Mouse (Mus musculus): Measurements from ENCODE around the gene Cds2. TPM values are rescaled to one million over a fixed set of nuclear protein-coding genes. Genes with fewer than 3 reads are reported as not detected.
A peak's percentile ranks its signal among the peaks of the same experiment; 100 is the strongest.
"Not testable (repeated sequence)": the region's sequence is repeated elsewhere in the genome, so short reads cannot be mapped to it uniquely, and the experiment has no call there.

Cds2 gene
- total RNA-seq, 2 experiments from 2014 or later: 81.6 to 88.8 TPM

- no peak for DNase-seq
Measured at GRCm38 (mm10) chr2:132265196-132265595, 2.2 kb downstream of the Cds2 start.

DNA sequence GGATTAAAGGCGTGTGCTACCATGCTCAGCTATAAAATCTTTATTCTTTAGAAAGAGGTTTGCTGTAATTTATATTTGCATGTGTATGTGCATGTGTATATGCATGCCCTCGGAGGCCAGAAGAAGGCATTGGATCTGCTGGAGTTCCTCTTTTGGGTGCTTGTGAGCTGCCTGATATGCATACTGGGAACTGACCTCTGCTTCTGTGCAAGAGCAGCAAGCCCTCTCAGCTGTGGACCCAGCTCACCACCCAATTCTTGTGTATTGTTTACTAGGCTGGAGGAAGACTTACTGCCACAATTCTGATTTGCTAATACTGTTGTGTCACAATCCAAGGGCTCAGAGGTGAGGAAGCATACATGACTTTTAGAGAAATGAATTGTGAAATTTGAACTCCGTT is 3.1 kb downstream of the Cds2 start:
- no peak for DNase-seq

GRCm38 (mm10) chr2:132269217-132269616 is 6.3 kb downstream of the Cds2 start:
- DNase-seq: peak; percentile 55

- peak; percentile 36 to 39 for DNase-seq
Measured at GRCm38 (mm10) chr2:132270331-132270951, 7.5 kb downstream of the Cds2 start.

GRCm38 (mm10) chr2:132272694-132273389 is 9.9 kb downstream of the Cds2 start:
- no peak for DNase-seq

- no peak for DNase-seq
Measured at GRCm38 (mm10) chr2:132275527-132275926, 12.6 kb downstream of the Cds2 start.

DNA sequence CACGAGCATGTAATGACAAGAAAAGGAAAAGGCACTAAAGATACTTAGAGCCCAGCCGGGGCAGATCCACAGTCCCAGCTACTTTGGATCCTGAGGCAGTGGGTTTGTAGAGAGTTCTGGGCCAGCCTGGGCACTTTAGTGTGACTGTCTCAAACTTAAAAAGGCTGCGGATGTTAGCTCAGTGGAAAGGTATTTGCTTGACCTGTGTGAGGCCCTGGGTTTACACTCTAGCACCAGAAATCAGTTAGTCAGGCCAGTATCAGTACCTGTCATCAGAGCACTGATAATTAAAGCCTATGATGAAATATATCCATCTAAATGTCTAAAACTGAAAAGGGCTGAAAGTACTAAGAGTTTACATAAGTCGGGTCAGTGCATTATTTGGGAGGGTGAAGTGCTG is 13.3 kb downstream of the Cds2 start:
- DNase-seq: no peak

DNA sequence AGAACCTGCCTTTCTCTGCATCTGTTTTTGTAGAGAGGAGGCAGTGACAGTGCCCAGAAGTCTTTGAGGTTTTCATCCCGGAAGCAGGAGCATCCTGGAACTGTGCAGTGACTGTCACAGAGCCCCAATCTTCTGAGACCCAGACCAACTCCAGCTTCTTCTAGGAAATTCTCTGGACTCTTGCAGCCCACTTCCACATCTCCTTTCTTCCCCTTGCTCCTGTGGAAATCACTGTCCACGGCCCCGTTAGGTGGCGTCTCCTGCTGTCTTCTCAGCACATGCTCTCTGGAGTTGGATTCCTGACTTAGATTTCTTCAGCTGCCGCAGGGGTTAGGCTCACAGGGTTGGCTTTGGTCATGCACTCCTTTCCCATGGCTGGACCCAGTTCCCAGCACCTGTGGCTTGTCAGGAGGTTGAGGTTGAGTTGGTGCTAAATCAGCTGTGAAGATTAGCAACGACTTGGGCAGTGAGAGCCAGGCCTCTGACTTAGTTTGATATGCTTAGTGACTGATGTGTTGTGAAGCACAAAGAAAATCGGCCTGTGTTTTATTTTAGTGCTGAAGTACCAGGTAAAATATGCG is 15.4 kb downstream of the Cds2 start:
- no peak for DNase-seq

- no peak for DNase-seq
Measured at GRCm38 (mm10) chr2:132279336-132279882, 16.5 kb downstream of the Cds2 start.

- peak; percentile 49 to 57 for DNase-seq
Measured at GRCm38 (mm10) chr2:132279978-132280377, 17.0 kb downstream of the Cds2 start.

GRCm38 (mm10) chr2:132280518-132281120 is 17.7 kb downstream of the Cds2 start:
- DNase-seq: no peak

DNA sequence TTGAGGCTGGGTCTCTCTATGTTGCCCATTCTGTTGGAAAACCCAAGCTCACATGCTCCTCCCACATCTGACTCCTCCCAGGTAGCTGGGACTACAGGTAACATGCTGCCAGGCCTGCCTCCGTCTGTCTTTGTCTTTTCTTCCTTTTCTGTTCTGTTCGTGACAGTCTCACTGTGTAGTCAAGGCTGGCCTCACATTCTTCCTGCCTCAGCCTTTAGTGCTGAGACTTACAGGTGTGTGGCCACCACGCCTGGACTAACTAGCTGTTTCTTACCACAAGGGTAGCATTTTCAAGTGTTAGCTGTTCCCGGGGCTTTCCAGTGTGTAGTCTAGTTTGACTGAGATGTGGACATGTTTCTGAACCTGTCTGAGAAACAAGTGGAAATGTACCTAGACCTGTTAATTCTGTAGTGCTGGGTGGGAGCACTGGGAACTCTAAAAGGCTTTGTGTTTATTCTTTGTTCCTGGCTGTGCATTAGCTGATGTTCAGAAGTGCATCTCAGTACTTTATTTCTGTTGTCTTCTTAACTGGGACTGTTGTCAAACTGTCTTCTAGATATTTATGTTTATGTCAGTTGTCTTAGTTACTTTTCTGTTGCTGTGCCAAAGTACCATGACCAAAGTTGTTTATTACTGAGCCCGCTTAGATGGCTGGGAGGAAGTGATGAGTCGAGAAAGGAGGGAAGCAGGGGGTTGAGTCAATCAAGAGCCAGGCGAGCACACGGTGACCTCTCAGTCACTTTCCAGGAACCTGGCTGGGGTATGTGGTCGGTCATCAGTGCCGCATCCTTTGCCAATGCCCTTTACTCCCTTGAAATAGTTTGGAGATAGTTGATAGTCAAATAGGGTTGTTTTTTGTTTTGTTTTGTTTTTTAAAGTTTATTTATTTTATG is 18.9 kb downstream of the Cds2 start:
- DNase-seq: peak; percentile 32 to 38

- peak; percentile 38 to 55 for DNase-seq
Measured at GRCm38 (mm10) chr2:132282453-132283174, 19.7 kb downstream of the Cds2 start.

GRCm38 (mm10) chr2:132283236-132284070 is 20.5 kb downstream of the Cds2 start:
- peak in 1 of 2 experiments; percentile 41 for DNase-seq

- peak; percentile 78 to 92 for DNase-seq
Measured at GRCm38 (mm10) chr2:132284492-132285139, 21.7 kb downstream of the Cds2 start.

GRCm38 (mm10) chr2:132285722-132286121 is 22.8 kb downstream of the Cds2 start:
- not testable (repeated sequence) for DNase-seq

DNA sequence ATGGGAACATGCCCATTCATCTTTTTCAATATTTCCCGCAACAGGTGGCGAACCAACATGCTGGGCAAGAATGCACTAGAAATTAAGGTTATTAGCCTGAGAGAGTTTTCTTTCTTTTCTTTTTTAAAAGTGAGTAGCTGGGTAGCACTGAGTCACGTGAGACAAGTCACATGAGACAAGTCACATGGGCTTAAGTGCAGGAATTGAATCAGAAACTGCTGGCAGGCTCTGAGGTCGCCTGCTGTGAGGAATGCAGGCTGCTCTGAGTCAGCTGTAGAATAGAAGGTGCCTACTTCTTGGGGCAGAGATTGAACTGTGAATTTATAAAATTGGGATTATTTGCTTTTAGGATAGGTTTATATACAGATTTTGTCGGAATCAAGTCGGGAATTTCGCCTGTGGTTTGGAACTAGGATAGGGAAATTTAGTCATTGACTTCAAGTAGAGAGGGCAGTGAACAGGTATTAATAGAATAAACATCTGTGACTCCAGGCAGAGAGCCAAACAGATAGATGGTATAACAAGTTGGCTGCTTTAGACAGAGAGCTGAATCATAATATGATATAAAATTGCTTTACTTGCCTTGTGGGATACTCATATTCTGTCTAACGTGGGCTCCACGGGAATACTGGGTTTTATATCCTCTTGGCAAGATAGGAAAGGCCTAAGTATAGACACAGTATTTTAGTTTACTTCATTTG is 23.6 kb downstream of the Cds2 start:
- DNase-seq: peak; percentile 66 to 70

DNA sequence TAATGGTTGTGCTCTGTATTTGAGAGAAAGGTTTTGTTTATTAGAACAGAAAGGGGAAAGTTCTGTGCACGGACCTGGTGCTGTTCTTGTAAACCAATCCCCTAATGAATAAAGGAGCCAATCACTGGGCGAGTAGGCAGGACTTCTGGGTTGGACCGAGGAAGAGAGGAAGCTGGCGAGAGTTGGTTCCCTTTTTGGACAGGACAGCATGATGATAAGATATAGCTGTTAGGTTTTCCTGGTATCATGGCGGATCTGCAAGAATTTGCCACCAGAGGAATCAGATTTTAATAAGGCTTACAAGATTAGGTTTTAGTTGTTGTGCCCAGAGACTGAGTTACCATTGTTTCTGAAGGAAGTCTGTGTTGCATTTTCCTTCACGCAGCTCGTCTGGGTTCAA is 26.3 kb downstream of the Cds2 start:
- DNase-seq: not testable (repeated sequence)

GRCm38 (mm10) chr2:132290808-132291207 is 27.9 kb downstream of the Cds2 start:
- DNase-seq: no peak

All from heart, adult 18-20 months (tissue).